Mouse (Mus musculus): Measurements from ENCODE around the gene Pafah2.

The Pafah2 gene

GRCm38 (mm10) chr4:134421971-134422370 lies 25.9 kb downstream of the Pafah2 start:
- no peak for DNase-seq (ENCODE audit: low read depth, low spot score)

DNA sequence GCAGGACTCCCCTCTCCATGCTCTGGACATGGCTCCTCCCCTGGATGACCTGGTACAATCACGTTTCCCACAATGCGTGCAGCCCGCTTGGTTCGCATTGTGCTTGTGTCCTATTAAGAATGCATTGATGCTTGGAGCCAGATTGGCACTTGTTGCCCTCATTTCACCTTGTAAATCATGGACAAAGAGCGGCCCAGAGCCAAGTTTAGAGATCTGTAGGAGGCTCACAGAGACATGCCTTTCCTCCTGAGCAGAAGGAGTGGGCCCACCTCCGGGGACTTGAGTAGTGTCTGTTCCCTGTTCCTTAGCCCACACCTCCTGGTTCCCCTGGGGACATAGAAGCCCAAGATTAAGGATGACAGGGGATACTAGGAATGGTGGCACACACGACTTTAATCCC lies 27.8 kb downstream of the Pafah2 start:
- DNase-seq (ENCODE audit: low read depth, low spot score) = no peak

- DNase-seq (ENCODE audit: low read depth, low spot score) = no peak
Observed at GRCm38 (mm10) chr4:134425088-134425487, 29.0 kb downstream of the Pafah2 start.

DNA sequence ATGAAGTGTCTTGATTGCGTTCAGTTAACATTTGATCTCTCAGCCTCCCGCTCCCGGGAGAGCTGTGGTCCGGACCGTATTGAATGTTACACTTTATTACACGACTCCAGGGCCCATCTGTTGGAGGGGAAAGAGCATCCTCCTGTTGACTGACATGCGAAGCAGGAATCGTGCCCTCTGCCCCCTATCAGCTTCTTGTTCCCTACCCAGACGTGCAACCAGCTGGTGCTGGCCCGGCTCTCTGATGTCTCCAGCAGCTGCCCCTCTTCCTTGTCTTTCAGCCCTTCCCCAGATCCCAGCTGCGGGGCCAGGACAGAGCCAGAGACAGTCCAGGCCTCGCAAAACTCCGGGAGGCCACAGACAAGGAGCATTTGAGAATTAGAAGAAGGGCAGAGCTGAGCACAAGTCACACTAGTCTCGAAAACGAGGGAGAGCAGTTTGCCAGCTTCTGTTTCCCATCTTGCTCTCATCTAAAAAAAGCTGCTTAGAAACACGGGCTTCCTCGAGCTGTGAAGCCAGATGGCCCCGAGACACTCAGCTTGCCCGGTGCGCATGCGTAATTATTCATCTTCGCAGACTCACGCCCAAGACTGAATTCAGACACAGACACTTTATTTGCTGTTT lies 34.4 kb downstream of the Pafah2 start:
- no peak for DNase-seq (ENCODE audit: low read depth, low spot score)

GRCm38 (mm10) chr4:134432686-134433360 lies 36.7 kb downstream of the Pafah2 start:
- no peak for DNase-seq (ENCODE audit: low read depth, low spot score)

GRCm38 (mm10) chr4:134436185-134436584 lies 40.1 kb downstream of the Pafah2 start:
- DNase-seq (ENCODE audit: low read depth, low spot score) = no peak

- no peak for DNase-seq (ENCODE audit: low read depth, low spot score)
Observed at GRCm38 (mm10) chr4:134436659-134437058, 40.5 kb downstream of the Pafah2 start.

- no peak for DNase-seq (ENCODE audit: low read depth, low spot score)
Observed at GRCm38 (mm10) chr4:134439119-134439518, 43.0 kb downstream of the Pafah2 start.

- no peak for DNase-seq (ENCODE audit: low read depth, low spot score)
Observed at GRCm38 (mm10) chr4:134439919-134440318, 43.8 kb downstream of the Pafah2 start.

DNA sequence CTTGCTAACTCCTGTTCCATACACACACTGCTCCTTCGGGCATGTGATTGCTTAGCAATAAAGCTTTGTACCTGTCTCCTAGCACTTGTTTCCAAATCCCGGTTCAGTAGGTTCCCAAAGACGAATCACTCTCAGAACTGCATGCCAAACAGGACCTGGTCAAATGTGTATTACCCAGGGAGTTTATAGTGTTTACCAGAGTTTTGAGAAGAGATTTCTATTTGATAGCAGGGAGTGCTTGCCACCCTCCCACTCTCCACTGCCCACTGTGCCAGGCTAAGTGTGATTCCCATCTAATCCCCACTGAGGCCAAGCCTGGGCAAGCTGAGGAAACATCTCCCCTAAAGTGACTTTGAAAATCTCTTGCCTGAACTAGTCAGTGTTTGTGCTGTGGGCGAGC lies 46.1 kb downstream of the Pafah2 start:
- no peak for DNase-seq (ENCODE audit: low read depth, low spot score)

GRCm38 (mm10) chr4:134443589-134443988 lies 47.5 kb downstream of the Pafah2 start:
- DNase-seq (ENCODE audit: low read depth, low spot score) = no peak

- DNase-seq (ENCODE audit: low read depth, low spot score) = no peak
Observed at GRCm38 (mm10) chr4:134444949-134445348, 48.8 kb downstream of the Pafah2 start.

DNA sequence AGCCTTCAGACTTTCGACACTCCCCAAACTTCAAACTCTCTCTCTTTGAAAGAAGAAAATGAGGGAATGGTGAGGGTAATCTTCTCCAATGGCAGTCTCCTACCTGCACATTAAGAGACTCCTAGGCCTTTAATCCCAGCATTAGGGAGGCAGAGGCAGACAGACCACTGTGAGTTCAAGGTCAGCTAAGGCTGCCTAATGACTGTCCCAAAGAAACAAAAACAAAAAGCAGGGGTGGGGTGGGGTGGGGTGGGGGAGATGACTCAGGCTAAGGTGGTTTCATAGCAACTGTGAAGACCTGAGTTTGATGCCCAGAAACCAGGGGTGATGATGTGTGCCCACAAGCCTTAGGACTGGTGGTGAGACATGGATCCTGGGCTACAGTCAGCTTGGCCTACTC lies 49.4 kb downstream of the Pafah2 start:
- peak; percentile 9 for DNase-seq (ENCODE audit: low read depth, low spot score)

DNA sequence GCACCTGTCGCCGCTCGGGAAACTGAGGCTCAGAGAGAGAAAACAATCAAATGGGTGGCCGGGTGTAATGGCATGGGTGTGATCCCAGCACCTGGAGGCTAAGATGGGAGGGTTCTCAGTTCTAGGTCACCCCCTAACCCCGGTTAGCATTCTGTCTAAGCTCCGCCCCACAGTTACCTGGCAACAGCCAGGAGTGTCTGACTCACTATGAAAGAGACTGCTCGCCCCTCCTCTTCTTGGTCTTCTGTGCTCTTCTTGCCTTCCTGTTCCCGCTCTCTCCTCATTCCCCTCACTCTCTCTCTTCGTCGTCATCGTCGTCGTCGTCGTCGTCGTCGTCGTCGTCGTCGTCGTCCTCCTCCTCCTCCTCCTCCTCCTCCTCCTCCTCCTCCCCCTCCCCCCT lies 51.8 kb downstream of the Pafah2 start:
- no peak for DNase-seq (ENCODE audit: low read depth, low spot score)

DNA sequence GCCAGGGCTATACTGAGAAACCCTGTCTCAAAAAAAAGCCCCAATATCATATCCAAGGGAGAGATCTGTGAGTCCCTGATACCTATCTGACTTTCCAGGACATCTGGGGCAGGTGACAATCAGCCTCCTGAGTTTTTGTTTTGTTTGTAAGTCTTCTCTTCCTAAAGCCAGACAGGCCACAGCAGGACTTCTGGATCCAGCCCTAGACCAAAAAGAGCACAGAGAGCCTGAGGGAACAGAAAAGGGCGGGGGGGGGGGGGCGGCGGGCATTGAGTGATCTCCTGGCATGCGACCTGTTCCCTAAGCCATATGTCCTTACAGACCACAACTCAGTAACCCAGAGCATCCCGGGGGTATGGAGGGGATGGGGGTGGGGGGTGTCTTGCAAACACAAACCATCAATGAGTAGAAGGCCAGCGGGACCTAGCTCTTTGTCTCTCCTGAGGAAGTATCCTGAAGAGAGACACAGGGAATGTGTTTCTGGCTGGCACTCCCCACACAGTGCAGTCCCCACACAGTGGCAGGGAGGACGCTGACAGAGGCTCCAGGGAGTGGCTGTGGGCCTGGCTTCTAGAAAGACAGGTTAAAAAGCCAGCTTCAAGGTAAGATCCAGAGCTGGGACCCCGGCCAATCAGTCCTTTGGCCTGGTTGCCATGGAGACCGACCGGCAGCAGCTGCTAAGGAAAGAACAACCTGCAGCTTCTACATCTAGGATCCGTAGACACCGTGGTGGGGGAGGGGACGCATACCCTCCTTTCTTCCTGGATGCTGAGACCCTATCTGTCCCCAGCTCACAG lies 53.7 kb downstream of the Pafah2 start:
- DNase-seq (ENCODE audit: low read depth, low spot score) = no peak

- DNase-seq (ENCODE audit: low read depth, low spot score) = no peak
Observed at GRCm38 (mm10) chr4:134450392-134451195, 54.5 kb downstream of the Pafah2 start.

- DNase-seq (ENCODE audit: low read depth, low spot score) = no peak
Observed at GRCm38 (mm10) chr4:134451484-134451883, 55.4 kb downstream of the Pafah2 start.

DNA sequence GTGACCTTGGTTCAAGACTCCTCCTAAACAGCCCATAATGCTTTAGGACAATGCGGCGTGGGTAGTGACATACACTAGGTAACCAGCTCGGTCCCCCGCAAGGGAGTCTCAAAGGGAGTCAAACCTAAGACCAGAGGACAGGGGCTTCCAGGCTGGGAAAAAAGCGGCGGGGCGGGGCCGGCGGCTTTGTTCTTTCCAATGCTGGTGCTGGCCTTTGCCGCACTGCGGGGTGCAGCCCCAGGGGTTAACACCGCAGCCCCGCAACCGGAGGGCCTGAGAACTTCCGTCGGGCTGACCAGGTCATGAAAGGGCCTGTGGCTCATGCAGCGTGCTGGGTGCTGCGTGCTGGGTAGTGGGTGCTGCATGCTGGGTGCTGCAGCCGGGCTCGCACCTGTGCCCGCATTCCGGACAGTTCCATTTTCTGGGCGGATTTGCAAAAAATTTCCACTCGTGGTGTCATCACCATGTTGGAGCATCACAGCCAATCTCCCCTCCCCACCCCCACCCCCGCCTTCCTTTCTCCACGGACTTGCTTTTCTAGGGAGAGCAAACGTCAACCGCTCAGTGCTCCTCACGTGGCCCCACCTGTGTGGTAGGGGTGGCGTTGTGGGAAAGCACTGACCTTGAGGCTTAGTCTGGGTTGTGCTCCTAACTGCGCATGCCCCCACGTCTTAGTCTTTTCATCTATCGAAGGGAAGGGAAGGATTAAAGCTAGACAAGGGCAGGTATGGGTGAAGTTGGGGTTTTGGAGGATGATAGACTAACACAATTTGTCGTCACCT lies 57.7 kb downstream of the Pafah2 start:
- DNase-seq (ENCODE audit: low read depth, low spot score) = no peak

DNA sequence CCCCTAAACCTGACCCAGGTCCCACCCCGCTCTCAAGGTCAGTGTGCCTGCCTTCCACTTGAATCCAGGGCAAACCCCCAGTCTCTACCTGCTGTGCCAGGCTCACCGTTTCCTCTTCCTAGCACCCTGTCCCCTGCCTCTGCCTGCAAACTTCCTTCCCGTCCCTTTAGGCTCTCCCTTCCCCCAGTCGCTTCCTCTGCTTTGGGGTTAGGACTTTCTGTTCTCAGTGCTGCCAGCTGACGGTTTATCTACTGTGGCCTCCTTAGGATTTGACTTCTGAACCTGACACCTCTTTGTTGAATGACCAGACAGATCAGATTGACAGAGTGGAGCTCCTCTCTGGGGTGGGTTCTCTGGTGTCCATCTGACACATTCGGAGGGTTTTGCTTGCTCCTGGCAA lies 59.2 kb downstream of the Pafah2 start:
- no peak for DNase-seq (ENCODE audit: low read depth, low spot score)

DNA sequence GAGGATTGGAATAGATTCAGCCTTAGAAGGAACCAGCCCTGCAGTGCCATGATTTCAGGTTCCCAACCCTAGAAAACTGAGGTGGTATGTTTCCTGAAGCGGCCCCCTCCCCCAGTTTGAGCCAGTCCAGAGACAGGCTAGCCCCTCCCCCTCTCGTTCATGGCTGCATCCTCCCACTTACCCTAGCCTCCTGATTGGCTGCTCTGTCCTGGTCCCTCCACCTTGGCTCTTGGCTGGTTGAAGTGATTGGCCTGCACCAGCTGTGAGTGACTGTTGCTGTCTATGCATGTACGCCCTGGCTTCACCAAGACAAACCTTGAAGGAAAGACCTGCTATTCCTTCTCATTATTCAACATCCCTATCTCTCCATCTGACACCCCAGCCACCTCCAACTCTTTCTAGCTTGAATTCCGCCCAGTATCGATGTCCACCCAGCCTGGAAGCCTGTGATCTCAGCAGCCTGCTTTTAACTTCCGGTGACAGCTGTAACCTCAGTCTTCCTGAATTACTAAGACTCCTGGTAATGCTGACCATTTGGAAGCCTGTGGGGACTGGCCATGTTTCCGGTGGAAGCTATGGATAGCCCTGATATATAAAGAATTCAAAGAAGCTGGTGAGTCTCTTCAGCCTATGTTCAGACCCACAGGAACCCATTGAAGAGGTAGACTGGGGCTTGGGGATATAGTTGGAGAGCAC lies 61.2 kb downstream of the Pafah2 start:
- no peak for DNase-seq (ENCODE audit: low read depth, low spot score)

- no peak for DNase-seq (ENCODE audit: low read depth, low spot score)
Observed at GRCm38 (mm10) chr4:134458856-134459255, 62.7 kb downstream of the Pafah2 start.
